Mouse (Mus musculus): Measurements from ENCODE around the gene Vmn1r151. TPM values are rescaled to one million over a fixed set of nuclear protein-coding genes. Genes with fewer than 3 reads are reported as not detected.
"Not testable (repeated sequence)": the region's sequence is repeated elsewhere in the genome, so short reads cannot be mapped to it uniquely, and the experiment has no call there.

The Vmn1r151 gene
- polyA plus RNA-seq (2012; rRNA removed): not detected in 2 replicates

- 47% methylated on average over 2 of the region's 3 CpGs for WGBS
Observed at GRCm38 (mm10) chr7:22499578-22499977, at the start of gene Vmn1r151. Gene Vmn1r151 (minus strand): TSS chr7:22499678.

GRCm38 (mm10) chr7:22534787-22535186, 35.3 kb upstream of the Vmn1r151 start, which contains the start of gene Gm8677:
Gene Gm8677 (minus strand): TSS chr7:22534887.
- no CpG with 5 or more reads among the region's 1 CpGs for WGBS

More at GRCm38 (mm10) chr7:22499578-22499977, at the start of gene Vmn1r151:
- DNase-seq (ENCODE audit: low read depth, low spot score): not testable (repeated sequence)

GRCm38 (mm10) chr7:22522667-22523066, 23.2 kb upstream of the Vmn1r151 start, which contains the start of gene Vmn1r152:
Gene Vmn1r152 (plus strand): TSS chr7:22522967.
- WGBS: no CpG with 5 or more reads among the region's 3 CpGs
- DNase-seq (ENCODE audit: low read depth, low spot score): not testable (repeated sequence)

More at GRCm38 (mm10) chr7:22534787-22535186, 35.3 kb upstream of the Vmn1r151 start, which contains the start of gene Gm8677:
- not testable (repeated sequence) for DNase-seq (ENCODE audit: low read depth, low spot score)

GRCm38 (mm10) chr7:22463975-22464374, 35.5 kb downstream of the Vmn1r151 start, which contains the start of gene Gm10665:
Gene Gm10665 (minus strand): TSS chr7:22464075.
- no CpG with 5 or more reads among the region's 5 CpGs for WGBS
- DNase-seq (ENCODE audit: low read depth, low spot score): not testable (repeated sequence)

Other genes starting within 250 kb of the Vmn1r151 start
- not detected in 2 replicates for gene Gm4187, start 170.0 kb downstream of the Vmn1r151 start, polyA plus RNA-seq (2012; rRNA removed)
- not detected in 2 replicates for gene Gm8660, start 128.6 kb downstream of the Vmn1r151 start, polyA plus RNA-seq (2012; rRNA removed)
- not detected in 2 replicates for gene Vmn1r148, start 86.1 kb downstream of the Vmn1r151 start, polyA plus RNA-seq (2012; rRNA removed)
- gene Vmn1r149, start 61.4 kb downstream of the Vmn1r151 start, polyA plus RNA-seq (2012; rRNA removed): not detected in 2 replicates
- gene Gm10665, start 35.6 kb downstream of the Vmn1r151 start, polyA plus RNA-seq (2012; rRNA removed): not detected in 2 replicates
- gene Vmn1r152, start 23.3 kb upstream of the Vmn1r151 start, polyA plus RNA-seq (2012; rRNA removed): not detected in 2 replicates
- gene Gm8677, start 35.2 kb upstream of the Vmn1r151 start, polyA plus RNA-seq (2012; rRNA removed): not detected in 2 replicates
- not detected in 2 replicates for gene Gm4201, start 65.7 kb upstream of the Vmn1r151 start, polyA plus RNA-seq (2012; rRNA removed)
- not detected in 2 replicates for gene Gm4565, start 88.4 kb upstream of the Vmn1r151 start, polyA plus RNA-seq (2012; rRNA removed)
- gene Vmn1r155, start 158.3 kb upstream of the Vmn1r151 start, polyA plus RNA-seq (2012; rRNA removed): not detected in 2 replicates
- not detected in 2 replicates for gene Gm8693, start 192.6 kb upstream of the Vmn1r151 start, polyA plus RNA-seq (2012; rRNA removed)
- not detected in 2 replicates for gene Gm4567, start 220.0 kb upstream of the Vmn1r151 start, polyA plus RNA-seq (2012; rRNA removed)

All from large intestine, adult 2 months (tissue).